Mouse (Mus musculus) activated CD4-positive, CD25-positive, alpha-beta regulatory T cell, adult 4 months (primary cell): Measurements from ENCODE around the gene Carmil1. TPM values are rescaled to one million over a fixed set of nuclear protein-coding genes. Genes with fewer than 3 reads are reported as not detected.

ENCODE experiments used
- ATAC-seq: one replicate; pipeline ENCODE4 v1.8.0; 2017
- polyA plus RNA-seq, 2 experiments: library from polyadenylated mRNA; unstranded; fragments of 100-300 nt; shearing (Covaris generic); gene quantifications; one replicate each; pipeline ENCODE4 v1.2.1; 2017

The Carmil1 gene
- polyA plus RNA-seq, 2 experiments from 2014 or later: 0.41 to 0.90 TPM

DNA sequence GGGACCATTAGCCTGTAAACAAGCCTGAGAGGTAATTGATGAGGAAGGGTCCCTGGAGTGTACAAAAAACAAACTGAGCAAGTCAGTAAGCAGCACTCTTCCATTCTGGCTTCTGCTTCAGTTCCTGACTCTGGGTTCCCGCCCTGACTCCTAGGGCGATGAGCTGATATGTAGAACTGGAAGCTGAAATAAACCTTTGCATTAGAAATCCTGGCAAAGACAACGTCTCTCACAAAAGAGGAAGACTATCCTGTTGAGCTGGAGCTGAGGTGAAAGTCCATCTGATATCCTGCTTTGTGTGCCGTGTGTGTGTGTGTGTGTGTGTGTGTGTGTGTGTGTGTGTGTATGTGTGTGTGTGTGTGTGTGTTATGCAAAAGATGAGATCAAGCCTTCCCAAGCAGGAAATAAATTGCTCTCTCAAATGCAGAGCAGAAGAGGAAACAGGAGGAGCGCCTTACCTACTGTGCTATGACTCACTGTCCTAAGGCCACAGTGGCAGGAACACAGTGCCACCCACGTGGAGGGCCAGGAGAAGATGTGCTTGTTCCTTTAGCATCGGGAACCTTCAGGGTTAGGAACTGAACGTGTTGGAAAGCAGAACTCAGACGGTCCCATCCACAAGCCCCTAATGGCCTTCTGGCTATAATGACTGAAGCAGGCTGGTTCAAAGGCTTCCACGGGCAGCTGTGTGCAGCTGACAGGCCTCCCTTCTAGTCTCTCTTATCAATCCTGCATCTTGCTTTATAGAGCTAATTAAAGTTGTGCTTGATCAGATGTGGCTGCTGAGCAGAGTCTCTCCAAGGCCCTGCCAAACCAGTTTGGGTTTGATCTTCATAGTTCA is 19.6 kb downstream of the Carmil1 start:
- no peak for ATAC-seq

DNA sequence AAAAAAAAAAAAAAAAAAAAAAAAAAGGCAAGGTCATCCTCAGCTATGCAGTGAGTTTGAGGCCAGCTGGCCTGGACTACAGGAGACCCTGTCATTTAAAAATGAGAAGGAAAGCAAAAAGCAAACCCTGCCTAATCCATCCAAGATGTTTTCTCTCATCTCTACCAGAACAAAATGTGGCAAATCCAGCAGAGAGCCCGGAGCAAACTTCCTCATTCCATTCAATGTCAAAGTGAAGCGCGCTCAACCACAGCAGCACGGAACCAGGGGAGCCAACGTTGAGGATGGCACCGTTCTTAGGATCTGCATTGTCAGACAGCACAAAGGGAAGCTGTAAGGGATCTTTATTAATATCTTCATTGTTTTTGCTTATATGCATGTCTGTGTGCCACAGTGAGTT is 22.8 kb downstream of the Carmil1 start:
- no peak for ATAC-seq

DNA sequence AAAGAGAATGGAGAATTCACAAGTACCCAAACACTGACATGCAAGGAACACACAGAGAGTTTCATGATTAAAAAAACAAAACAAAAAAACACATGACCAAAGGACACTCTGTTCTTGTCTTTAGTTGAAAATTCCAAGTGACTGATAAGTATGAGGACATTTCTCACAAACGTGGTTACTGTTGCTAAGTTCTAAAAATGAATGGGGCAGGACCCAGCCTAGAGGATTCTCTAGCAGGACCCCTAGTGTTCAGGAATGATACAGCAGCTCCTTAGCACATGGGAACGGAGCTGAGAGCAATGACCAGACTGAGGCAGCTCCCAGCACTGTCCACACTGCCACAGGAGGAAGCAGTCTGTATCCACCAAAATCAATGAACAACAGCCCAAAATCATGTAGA is 26.6 kb downstream of the Carmil1 start:
- ATAC-seq: no peak

- no peak for ATAC-seq
Measured at GRCm38 (mm10) chr13:24253551-24253950, 27.0 kb downstream of the Carmil1 start.

DNA sequence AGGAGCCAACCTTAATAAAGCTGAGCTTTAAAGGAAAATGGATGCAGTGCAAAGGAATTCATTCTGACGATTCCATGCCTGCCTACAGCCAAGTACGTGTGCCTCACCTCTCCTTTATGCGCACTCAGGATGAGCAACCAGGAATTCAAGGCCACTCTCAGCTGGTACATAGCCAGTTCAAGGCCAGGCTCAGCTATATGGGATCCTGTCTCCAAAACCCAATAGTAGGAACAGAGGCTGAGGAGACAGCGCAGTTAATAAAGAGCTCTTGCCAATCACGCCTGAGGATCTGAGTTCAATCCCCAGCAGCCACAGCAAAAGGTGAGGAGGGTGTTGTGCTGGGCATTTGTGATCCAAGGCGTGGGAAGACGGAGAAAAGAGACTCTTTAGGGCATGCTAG is 29.4 kb downstream of the Carmil1 start:
- ATAC-seq: no peak

DNA sequence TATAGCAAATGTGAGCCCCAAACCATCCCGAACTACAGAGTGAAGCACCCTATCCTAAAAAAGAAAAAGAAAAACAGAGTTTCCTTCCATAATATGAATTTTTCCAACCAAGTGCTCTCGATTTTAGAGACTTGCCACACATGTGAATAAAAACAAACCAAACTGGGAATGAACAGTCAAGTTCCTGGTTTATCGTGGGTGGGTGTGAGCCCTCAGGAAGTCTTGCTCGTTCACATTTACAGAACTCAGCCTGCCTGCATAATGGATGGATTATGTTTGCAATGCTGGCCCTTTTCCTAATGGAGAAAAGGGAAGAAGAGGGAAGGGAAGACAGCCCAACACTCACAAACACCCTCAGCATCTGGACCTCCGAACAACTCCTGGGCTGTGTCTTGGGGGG is 32.7 kb downstream of the Carmil1 start:
- ATAC-seq: no peak

DNA sequence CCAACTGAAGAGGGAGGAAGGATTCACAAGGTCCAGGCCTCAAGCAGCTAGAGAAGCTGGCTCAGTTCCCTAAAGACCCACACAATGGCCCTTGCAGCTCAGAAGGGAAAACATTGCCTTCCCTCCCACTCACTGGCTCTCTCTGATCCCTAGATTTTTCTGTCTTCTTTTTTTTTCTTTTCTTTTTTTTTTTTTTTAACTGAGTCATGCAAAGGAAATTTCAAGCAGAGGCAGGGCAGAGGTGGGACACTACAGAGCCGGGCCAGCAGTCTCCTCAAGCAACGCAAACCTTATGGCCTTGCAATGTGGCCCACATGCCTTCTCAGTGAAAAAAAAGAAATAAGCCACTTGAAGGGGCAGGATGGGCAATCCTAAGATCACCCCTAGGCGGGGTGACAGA is 33.2 kb downstream of the Carmil1 start:
- ATAC-seq: no peak

DNA sequence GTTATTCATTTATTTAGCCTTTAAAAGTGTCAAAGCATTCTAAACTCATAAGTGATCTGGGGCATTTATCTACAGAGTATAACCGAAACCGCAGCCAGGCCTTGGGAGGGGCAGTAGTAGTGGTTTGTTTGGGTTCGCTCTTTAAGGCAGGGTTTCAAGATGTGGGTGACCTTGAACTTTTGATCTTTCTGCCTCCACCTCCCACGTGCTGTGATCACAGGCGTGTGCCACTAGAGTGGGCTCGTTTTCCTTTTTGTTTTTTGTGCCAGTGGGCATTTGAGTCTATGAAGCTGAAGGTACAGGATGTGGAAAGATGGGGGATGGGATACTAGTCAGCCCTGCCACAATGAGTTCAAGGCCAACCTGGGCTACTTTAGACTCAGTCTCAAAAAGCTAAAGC is 34.3 kb downstream of the Carmil1 start:
- ATAC-seq: no peak

- no peak for ATAC-seq
Measured at GRCm38 (mm10) chr13:24244613-24245012, 36.0 kb downstream of the Carmil1 start.

- no peak for ATAC-seq
Measured at GRCm38 (mm10) chr13:24243964-24244363, 36.6 kb downstream of the Carmil1 start.

DNA sequence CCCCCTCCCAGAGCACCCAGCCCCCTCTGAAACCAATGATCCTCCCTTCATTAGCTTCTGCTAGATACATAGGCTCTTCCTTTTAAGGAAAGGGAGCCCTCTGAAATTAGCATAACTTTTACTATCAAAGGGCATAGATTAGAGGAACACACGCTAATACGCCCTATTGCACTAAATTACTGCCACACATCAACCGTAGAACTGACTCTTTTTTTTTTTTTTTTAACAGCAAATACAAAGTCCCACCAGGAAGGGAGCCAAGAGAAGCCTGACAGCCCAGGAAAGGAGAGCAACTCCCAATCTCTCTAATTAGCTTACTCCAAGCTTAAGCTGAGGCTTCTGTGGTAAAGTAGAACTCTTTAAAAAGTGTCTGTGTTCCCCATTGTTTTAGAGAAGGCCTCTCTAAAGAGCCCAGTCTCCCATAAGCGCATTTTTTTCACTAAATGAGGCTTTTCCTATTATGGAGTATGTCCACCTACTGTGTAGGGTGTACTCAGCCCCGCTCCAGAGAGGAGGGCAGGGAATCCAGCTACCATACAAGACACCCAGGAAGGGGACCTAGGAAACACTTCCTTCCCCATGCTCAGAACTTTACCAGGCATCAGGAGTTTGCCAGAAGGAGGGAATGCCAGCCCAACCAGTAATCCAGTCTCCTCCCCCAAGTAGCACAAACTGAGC is 38.0 kb downstream of the Carmil1 start:
- no peak for ATAC-seq

DNA sequence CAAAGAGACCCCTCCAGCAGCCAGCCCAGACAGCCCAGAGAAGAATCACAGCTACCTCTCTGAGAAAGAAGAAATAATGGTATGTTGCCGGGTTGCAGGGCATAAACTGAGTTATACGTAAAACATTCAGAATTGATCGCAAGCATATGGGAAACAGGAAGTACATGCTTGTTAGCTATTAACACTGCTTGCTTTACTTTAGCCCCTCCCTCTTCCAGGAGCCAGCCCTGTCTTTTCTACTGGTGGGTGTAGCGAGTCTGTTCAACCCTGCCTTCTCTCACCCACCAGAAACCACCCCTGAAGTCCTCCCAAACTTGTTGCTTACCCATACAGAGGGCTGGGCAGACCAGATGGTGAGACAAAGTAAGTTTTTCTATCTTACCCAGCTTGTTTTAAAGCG is 39.4 kb downstream of the Carmil1 start:
- no peak for ATAC-seq

DNA sequence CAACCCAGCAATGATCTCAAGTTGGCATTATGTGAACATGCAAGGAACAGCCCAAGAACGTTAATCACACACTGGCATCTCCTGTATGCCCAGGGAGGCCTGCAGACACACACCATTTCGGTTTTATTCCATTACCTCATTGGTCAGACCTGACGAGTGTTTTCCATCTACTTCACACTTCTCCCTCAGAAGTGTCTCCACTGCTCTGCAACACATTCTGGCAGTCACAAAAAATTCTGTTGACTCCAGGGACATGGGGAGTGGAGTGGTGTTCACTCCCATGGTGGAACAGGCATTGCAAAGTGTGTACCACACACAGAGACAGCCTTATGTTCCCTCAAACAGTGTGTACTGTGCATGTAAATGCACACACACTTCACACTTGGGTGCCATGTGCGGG is 40.2 kb downstream of the Carmil1 start:
- ATAC-seq: no peak

DNA sequence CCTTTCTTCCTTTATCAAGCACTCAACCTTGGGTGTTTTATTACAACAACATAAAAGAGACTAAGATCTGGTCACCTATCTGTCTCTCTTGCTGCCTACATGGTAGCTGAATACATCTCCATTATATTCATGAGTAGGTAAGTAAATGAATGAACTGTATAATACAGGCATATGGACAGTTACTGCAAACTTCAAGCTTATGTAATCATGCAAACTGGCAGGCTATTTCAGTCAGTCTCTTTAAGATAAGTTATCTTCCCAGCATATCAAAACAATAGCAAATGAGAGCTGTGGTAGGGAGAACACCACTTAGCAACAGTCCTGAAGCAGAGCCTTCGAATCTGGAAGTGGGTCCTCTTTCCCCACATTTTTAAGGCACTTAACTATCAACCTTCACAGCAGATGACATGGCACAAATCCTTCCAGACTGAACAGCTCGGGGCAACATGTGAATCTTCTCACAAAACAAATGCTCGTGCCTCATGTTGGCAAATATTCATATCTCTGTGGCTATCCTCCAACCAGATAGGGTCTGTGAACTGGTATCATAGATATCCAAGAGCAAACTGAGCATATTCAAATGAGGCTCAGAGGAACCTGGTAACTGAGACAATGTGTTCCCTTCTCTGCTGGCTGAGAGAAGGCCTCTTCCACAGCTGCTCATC is 42.0 kb downstream of the Carmil1 start:
- ATAC-seq: no peak

GRCm38 (mm10) chr13:24236736-24237135 is 43.9 kb downstream of the Carmil1 start:
- no peak for ATAC-seq

DNA sequence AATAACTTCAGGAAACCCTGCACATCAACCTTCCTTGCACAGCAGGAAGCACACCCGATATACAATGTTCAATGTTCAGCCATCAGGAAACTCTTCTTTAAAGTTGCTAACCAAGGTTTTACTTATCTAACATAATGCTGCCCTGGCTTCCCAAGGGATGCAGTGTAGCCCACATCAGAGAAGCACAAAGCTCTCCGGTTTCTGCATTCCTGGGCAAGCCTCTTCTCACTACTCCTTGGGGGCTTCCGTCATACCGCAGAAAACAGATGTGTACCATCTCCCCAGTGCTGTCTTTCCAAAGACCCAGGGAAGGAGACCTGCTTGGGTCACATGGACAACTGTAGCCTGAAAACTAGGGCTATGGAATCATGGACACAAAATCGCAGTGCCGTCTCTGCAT is 47.8 kb downstream of the Carmil1 start:
- ATAC-seq: no peak

DNA sequence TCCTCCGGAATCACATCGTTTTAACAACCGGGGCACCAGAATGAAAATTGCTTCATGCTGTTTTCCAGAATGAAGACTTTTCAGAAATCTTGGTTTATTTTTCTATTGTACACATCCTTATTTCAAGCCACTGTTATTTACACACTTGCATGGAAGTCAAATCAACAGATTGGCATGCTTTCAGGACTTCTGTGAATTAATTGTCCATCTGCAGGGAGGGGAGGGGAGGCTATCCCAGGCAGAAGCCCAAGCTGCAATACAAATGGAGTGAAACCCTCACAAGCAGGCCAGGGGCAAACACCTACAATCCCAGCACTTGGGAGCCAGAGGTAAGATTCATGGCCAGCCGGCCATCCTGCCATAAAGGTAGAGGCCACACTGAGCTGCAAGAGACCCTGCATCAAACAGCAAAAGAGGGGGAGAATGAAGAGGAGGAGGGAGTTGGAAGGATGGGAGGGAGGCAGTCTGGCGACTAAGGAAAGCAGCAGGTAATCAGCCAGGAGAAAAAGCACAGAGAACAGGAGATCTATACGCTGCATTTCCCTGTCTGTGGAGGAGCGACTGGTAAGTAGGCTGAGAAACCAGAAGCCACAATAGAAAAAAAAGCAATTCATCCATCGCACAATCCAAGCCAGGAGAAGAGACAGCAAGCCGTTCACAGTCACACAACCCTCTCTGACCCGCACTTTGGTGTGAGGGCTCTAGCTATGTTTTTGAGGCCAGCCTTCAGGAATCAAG is 48.7 kb downstream of the Carmil1 start:
- ATAC-seq: no peak

- no peak for ATAC-seq
Measured at GRCm38 (mm10) chr13:24231146-24231545, 49.4 kb downstream of the Carmil1 start.

GRCm38 (mm10) chr13:24230541-24231095 is 50.0 kb downstream of the Carmil1 start:
- no peak for ATAC-seq

GRCm38 (mm10) chr13:24223425-24224201 is 57.0 kb downstream of the Carmil1 start:
- no peak for ATAC-seq

DNA sequence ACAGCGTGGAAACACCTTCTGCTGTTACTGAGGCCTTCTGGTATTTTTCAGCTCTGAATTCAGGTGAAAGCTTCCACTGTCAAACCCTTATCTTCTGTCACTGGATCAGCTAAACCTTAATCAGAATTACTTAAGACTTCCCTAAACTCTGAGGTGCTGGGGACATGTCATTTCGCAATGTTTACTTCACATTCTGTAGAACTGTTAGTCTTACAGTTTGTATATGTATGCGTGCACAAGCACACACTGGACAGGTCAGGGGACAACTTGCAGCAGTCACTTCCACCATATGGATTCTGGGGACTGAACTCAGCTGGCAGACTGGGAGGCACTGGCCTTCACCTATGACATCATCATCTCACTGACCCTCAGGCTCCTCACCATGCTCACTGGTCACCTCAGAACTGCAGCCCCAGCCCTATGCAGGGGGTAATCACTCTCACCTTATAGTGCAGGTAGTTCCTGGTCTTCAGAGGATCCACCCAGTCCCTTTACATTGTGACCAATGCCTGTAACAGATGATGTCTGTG is 60.1 kb downstream of the Carmil1 start:
- ATAC-seq: no peak

GRCm38 (mm10) chr13:24211229-24211628 is 69.4 kb downstream of the Carmil1 start:
- no peak for ATAC-seq
